Mouse (Mus musculus) stomach, embryonic 14.5 days (tissue): ENCODE measurements around the gene Rfx3. TPM values are rescaled to one million over a fixed set of nuclear protein-coding genes. Genes with fewer than 3 reads are reported as not detected.

ENCODE experiments used
- ATAC-seq: fragments of 200-750 bp; cut with Nextera tagmentation; 2 replicates; pipeline ENCODE4 v1.8.0; 2017; ENCODE audit warnings: low read depth, moderate TSS enrichment; ENCODE audit not compliant: insufficient number of reproducible peaks, insufficient read depth, low FRiP score
- H3K27ac ChIP-seq: fragments of 300-500 bp; sonication (generic); 2 replicates; pipeline ENCODE4 v1.5.1; 2014; ENCODE audit warnings: mild to moderate bottlenecking, low read length, moderate library complexity, mixed read lengths
- H3K27me3 ChIP-seq: fragments of 300-500 bp; sonication (generic); 2 replicates; pipeline ENCODE4 v1.6.1; 2014; ENCODE audit warnings: low read length, control low read depth, mixed read lengths; ENCODE audit not compliant: control insufficient read depth, insufficient read depth
- H3K36me3 ChIP-seq: fragments of 300-500 bp; sonication (generic); 2 replicates; pipeline ENCODE4 v1.6.1; 2014; ENCODE audit warnings: mild to moderate bottlenecking, control low read depth, low read length, moderate library complexity, mixed read lengths; ENCODE audit not compliant: control insufficient read depth, insufficient read depth
- H3K4me1 ChIP-seq: fragments of 300-500 bp; sonication (generic); 2 replicates; pipeline ENCODE4 v1.6.1; 2014; ENCODE audit warnings: low read length, control low read depth, mixed read lengths; ENCODE audit not compliant: control insufficient read depth, insufficient read depth
- H3K4me2 ChIP-seq: fragments of 300-500 bp; sonication (generic); replicated peaks from 2 replicates; pipeline ENCODE4 v1.6.1; 2014; ENCODE audit warnings: low read depth, low read length, control low read depth
- H3K4me3 ChIP-seq: fragments of 300-500 bp; sonication (generic); 2 replicates; pipeline ENCODE4 v1.5.1; 2014; ENCODE audit warnings: low read depth, low read length, control low read depth
- H3K9ac ChIP-seq: fragments of 300-500 bp; sonication (generic); replicated peaks from 2 replicates; pipeline ENCODE4 v1.6.1; 2014; ENCODE audit warnings: low read depth, mild to moderate bottlenecking, control low read depth, low read length, moderate library complexity, mixed read lengths
- H3K9me3 ChIP-seq: fragments of 300-500 bp; sonication (generic); 2 replicates; pipeline ENCODE4 v1.6.1; 2016; ENCODE audit warnings: low read depth, low read length, control low read depth; ENCODE audit not compliant: control insufficient read depth
- WGBS: fragments of 180-500 bp; shearing (Covaris S2); extraction: QIAGEN DNeasy Blood & Tissue Kit; methylation state at CpG from one replicate; pipeline ENCODE4 v1.1.7; 2014; 5-methylcytosine and 5-hydroxymethylcytosine counted together
- polyA plus RNA-seq: library from polyadenylated mRNA; unstranded; fragments of >200 nt; fragmentation: Nextera tagmentation; extraction: Ambion mirVana; gene quantifications from 2 replicates; pipeline ENCODE4 v1.2.1, GENCODE M21; 2014

Gene Rfx3
- polyA plus RNA-seq, 1 experiment from 2014 or later: 15.6 TPM

DNA sequence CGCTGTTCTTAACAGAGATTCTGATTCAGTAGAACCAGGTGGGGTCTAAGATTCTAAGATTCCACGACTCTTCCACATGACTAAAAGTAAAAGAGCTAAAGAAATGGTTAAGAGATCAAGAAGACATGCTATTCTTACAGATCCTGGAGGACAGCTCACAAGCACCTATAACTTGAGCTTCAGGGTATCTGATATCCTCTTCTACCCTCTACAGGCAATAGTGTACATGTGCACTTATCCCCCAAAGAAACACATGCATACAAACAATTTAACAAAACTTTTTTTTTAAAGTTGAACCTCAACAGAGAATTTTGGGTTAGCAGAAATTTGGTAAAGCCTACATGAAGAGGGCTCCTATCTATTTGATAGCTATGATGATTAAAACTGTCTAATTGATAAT, 79.8 kb downstream of the Rfx3 start:
- Histone ChIP-seq H3K4me3 (no peak overlapping the region), H3K4me2 (no peak overlapping the region), H3K27ac (no peak overlapping the region), H3K9ac (no peak overlapping the region), H3K36me3 (no peaks in the 10 kb centered on the region), H3K27me3 (no peaks in the 10 kb centered on the region), H3K9me3 (no peaks in the 10 kb centered on the region), H3K4me1 (no peaks in the 10 kb centered on the region)
- no peak for ATAC-seq
- WGBS: 94% methylated on average over 2 of the region's 2 CpGs

- no peaks in the 10 kb centered on the region for H3K36me3 ChIP-seq
- H3K4me3 ChIP-seq: no peak overlapping the region
- H3K4me2 ChIP-seq: no peak overlapping the region
- no peaks in the 10 kb centered on the region for H3K27me3 ChIP-seq
- H3K4me1 ChIP-seq: no peaks in the 10 kb centered on the region
- H3K27ac ChIP-seq: no peak overlapping the region
- WGBS: 77% methylated on average over 3 of the region's 3 CpGs
- no peaks in the 10 kb centered on the region for H3K9me3 ChIP-seq
- ATAC-seq: no peak
- no peak overlapping the region for H3K9ac ChIP-seq
Observed at GRCm38 (mm10) chr19:27926378-27926777, 84.6 kb downstream of the Rfx3 start.

GRCm38 (mm10) chr19:27919040-27919439, 91.9 kb downstream of the Rfx3 start:
- Histone ChIP-seq H3K4me1 (no peaks in the 10 kb centered on the region), H3K27me3 (no peaks in the 10 kb centered on the region), H3K27ac (no peak overlapping the region), H3K9ac (no peak overlapping the region), H3K4me2 (no peak overlapping the region), H3K36me3 (no peaks in the 10 kb centered on the region), H3K4me3 (no peak overlapping the region), H3K9me3 (no peaks in the 10 kb centered on the region)
- WGBS: 47% methylated on average over 2 of the region's 2 CpGs
- ATAC-seq: no peak

GRCm38 (mm10) chr19:27916446-27916845, 94.5 kb downstream of the Rfx3 start:
- H3K4me3 ChIP-seq: no peak overlapping the region
- WGBS: 61% methylated on average over 2 of the region's 2 CpGs
- H3K27ac ChIP-seq: no peak overlapping the region
- no peaks in the 10 kb centered on the region for H3K9me3 ChIP-seq
- ATAC-seq: no peak
- no peak overlapping the region for H3K4me2 ChIP-seq
- H3K4me1 ChIP-seq: no peaks in the 10 kb centered on the region
- H3K27me3 ChIP-seq: no peaks in the 10 kb centered on the region
- no peaks in the 10 kb centered on the region for H3K36me3 ChIP-seq
- no peak overlapping the region for H3K9ac ChIP-seq

GRCm38 (mm10) chr19:27906976-27907375, 104.0 kb downstream of the Rfx3 start:
- Histone ChIP-seq H3K4me3 (no peak overlapping the region), H3K27me3 (no peaks in the 10 kb centered on the region), H3K36me3 (no peaks in the 10 kb centered on the region), H3K27ac (no peak overlapping the region), H3K4me1 (0 out of 2 replicates have a peak, but pooled peaks cover 2% of the 10 kb centered on the region), H3K9ac (no peak overlapping the region), H3K4me2 (no peak overlapping the region), H3K9me3 (no peaks in the 10 kb centered on the region)
- no peak for ATAC-seq
- WGBS: 33% methylated on average over 5 of the region's 5 CpGs

DNA sequence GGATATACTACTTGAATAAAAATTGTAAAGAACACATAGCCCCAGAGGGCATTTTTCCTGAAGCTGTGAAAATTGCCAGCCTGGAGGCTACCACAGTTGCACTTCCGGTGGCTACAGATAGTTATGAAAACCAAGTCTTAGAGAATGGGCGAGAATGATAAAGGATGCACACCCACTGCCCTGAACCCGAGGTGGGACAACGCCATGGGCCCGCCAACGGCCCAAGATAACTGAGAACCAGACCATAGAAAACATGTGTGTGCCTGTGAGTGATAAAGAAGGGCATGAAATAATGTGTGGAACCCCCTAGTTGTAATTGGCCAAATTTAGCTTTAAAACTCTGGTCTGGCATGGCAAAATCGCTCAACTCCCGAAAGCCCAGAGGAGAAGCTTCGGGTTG, 105.0 kb downstream of the Rfx3 start:
- H3K27ac ChIP-seq: no peak overlapping the region
- no peak overlapping the region for H3K4me2 ChIP-seq
- WGBS: 92% methylated on average over 9 of the region's 9 CpGs
- no peaks in the 10 kb centered on the region for H3K36me3 ChIP-seq
- H3K4me1 ChIP-seq: 0 out of 2 replicates have a peak, but pooled peaks cover 2% of the 10 kb centered on the region
- H3K27me3 ChIP-seq: no peaks in the 10 kb centered on the region
- no peak for ATAC-seq
- H3K9ac ChIP-seq: no peak overlapping the region
- no peak overlapping the region for H3K4me3 ChIP-seq
- no peaks in the 10 kb centered on the region for H3K9me3 ChIP-seq

DNA sequence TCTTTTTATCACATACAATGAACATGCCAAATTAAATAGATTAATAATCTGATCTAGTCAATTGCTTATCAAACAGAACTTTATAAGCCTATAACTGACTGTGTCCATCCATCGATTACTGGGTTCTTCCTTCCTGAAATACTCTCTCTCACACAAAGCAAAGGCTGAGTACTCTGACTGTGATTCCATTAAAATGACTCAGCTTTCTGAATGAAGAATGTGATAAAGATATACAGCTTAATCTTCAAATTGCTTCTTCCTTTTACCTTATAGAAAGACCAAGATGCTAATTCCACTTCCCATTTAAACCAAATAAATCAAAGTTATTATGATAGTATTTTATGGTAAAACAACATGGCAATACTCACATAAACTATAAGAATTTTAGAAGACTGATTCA, 105.8 kb downstream of the Rfx3 start:
- no peaks in the 10 kb centered on the region for H3K9me3 ChIP-seq
- 88% methylated on average over 1 of the region's 1 CpGs for WGBS
- no peak overlapping the region for H3K4me3 ChIP-seq
- no peak overlapping the region for H3K27ac ChIP-seq
- H3K36me3 ChIP-seq: no peaks in the 10 kb centered on the region
- H3K4me1 ChIP-seq: 0 out of 2 replicates have a peak, but pooled peaks cover 2% of the 10 kb centered on the region
- no peak overlapping the region for H3K4me2 ChIP-seq
- H3K27me3 ChIP-seq: no peaks in the 10 kb centered on the region
- no peak for ATAC-seq
- no peak overlapping the region for H3K9ac ChIP-seq

- H3K27me3 ChIP-seq: no peaks in the 10 kb centered on the region
- H3K4me3 ChIP-seq: no peak overlapping the region
- WGBS: 50% methylated on average over 2 of the region's 2 CpGs
- H3K9me3 ChIP-seq: no peaks in the 10 kb centered on the region
- 0 out of 2 replicates have a peak, but pooled peaks cover 2% of the 10 kb centered on the region for H3K4me1 ChIP-seq
- ATAC-seq: no peak
- H3K4me2 ChIP-seq: no peak overlapping the region
- H3K27ac ChIP-seq: no peak overlapping the region
- no peak overlapping the region for H3K9ac ChIP-seq
- no peaks in the 10 kb centered on the region for H3K36me3 ChIP-seq
Observed at GRCm38 (mm10) chr19:27904655-27905054, 106.3 kb downstream of the Rfx3 start.

DNA sequence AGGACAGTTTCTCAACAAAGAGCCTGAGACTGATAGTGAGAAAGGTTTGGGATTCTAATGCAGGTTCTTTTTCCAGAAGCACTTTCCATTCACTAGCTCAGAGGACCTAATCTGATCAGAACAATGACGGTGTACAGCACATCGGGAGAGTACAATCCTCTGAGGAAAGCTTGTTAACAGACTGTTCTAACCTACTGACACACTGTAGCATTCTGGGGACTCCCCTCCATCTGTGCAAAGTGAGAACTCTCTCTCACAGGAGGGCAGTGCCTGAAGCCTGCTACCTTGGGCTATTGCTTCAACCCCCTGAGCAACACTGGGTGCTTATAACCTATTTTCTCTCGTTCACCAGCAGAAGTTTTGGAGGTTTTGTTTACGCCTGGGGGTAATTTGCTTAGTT, 106.8 kb downstream of the Rfx3 start:
- Histone ChIP-seq H3K27me3 (no peaks in the 10 kb centered on the region), H3K9ac (no peak overlapping the region), H3K4me2 (no peak overlapping the region), H3K4me3 (no peak overlapping the region), H3K9me3 (no peaks in the 10 kb centered on the region), H3K4me1 (0 out of 2 replicates have a peak, but pooled peaks cover 2% of the 10 kb centered on the region), H3K36me3 (no peaks in the 10 kb centered on the region), H3K27ac (no peak overlapping the region)
- WGBS: 54% methylated on average over 4 of the region's 4 CpGs
- ATAC-seq: no peak
